Mouse (Mus musculus) inflammation-experienced regulatory T-cells, adult 16 weeks (primary cell): ENCODE measurements around the gene Arcn1. TPM values are rescaled to one million over a fixed set of nuclear protein-coding genes. Genes with fewer than 3 reads are reported as not detected.

ENCODE experiments used
- polyA plus RNA-seq: library from polyadenylated mRNA; unstranded; fragments of 100-300 nt; shearing (Covaris generic); gene quantifications from one replicate; pipeline ENCODE4 v1.2.1, GENCODE M21; 2017

The Arcn1 gene
- polyA plus RNA-seq: 157 TPM

GRCm38 (mm10) chr9:44767101-44768028 is at the start of gene Arcn1, which contains the start of gene Ift46:
TSS of gene Arcn1 (minus strand) at chr9:44767845.
TSS of gene Ift46 (plus strand) at chr9:44767908.

GRCm38 (mm10) chr9:44802808-44803450 is 35.3 kb upstream of the Arcn1 start, which contains the start of gene Ttc36:
TSS of gene Ttc36 (minus strand) at chr9:44803072.

GRCm38 (mm10) chr9:44799102-44799957 is 31.7 kb upstream of the Arcn1 start, which contains the start of gene Tmem25:
TSS of gene Tmem25 (minus strand) at chr9:44799307.

GRCm38 (mm10) chr9:44734524-44735494 is 32.8 kb downstream of the Arcn1 start, which contains the start of gene Phldb1:
TSS of gene Phldb1 (minus strand) at chr9:44735198.

Other genes with a start within 250 kb of the Arcn1 start
- 152 TPM for gene Cxcr5, start 206.0 kb downstream of the Arcn1 start, polyA plus RNA-seq
- 49.9 TPM for gene Ddx6, start 163.0 kb downstream of the Arcn1 start, polyA plus RNA-seq
- gene Treh, start 94.6 kb downstream of the Arcn1 start, polyA plus RNA-seq: not detected
- gene Phldb1, start 32.6 kb downstream of the Arcn1 start, polyA plus RNA-seq: 1.4 TPM
- 43.3 TPM for gene Ift46, start 63 bp upstream of the Arcn1 start, polyA plus RNA-seq
- not detected for gene Tmem25, start 31.5 kb upstream of the Arcn1 start, polyA plus RNA-seq
- not detected for gene Ttc36, start 35.2 kb upstream of the Arcn1 start, polyA plus RNA-seq
- 40.8 TPM for gene Kmt2a, start 113.5 kb upstream of the Arcn1 start, polyA plus RNA-seq
- gene Atp5l, start 152.9 kb upstream of the Arcn1 start, polyA plus RNA-seq: 307 TPM
- gene Ube4a, start 197.8 kb upstream of the Arcn1 start, polyA plus RNA-seq: 52.2 TPM
- 1,480 TPM for gene Cd3g, start 212.6 kb upstream of the Arcn1 start, polyA plus RNA-seq
- 967 TPM for gene Cd3d, start 213.9 kb upstream of the Arcn1 start, polyA plus RNA-seq
- gene Cd3e, start 241.8 kb upstream of the Arcn1 start, polyA plus RNA-seq: 1,516 TPM